Mouse (Mus musculus) midbrain, postnatal 0 days (tissue): ENCODE results near the gene 6430571L13Rik. TPM values are rescaled to one million over a fixed set of nuclear protein-coding genes. Genes with fewer than 3 reads are reported as not detected.
A peak's percentile ranks its signal among the peaks of the same experiment; 100 is the strongest.

Experiments used
- ATAC-seq: fragments of 200-750 bp; cut with Nextera tagmentation; 2 replicates; pipeline ENCODE4 v1.8.0; 2017; ENCODE audit warnings: moderate number of reproducible peaks, mild to moderate bottlenecking, moderate TSS enrichment, moderate library complexity; ENCODE audit not compliant: low FRiP score
- DNase-seq: peaks from one replicate; pipeline ENCODE4 v3.0.0-alpha.2; 2015; ENCODE audit warnings: low spot score
- H3K27ac ChIP-seq: fragments of 300-500 bp; sonication (generic); 2 replicates; pipeline ENCODE4 v1.5.1; 2014; ENCODE audit warnings: low read depth, mild to moderate bottlenecking, low read length, mixed read lengths
- H3K27me3 ChIP-seq: fragments of 300-500 bp; sonication (generic); 2 replicates; pipeline ENCODE4 v1.6.1; 2014; ENCODE audit warnings: low read length, control low read depth, mixed read lengths; ENCODE audit not compliant: insufficient read depth
- H3K36me3 ChIP-seq: fragments of 300-500 bp; sonication (generic); 2 replicates; pipeline ENCODE4 v1.6.1; 2014; ENCODE audit warnings: low read length, control low read depth, mixed read lengths; ENCODE audit not compliant: insufficient read depth
- H3K4me1 ChIP-seq: fragments of 300-500 bp; sonication (generic); 2 replicates; pipeline ENCODE4 v1.6.1; 2014; ENCODE audit warnings: mild to moderate bottlenecking, control low read depth, antibody characterized with exemption, low read length, mixed read lengths; ENCODE audit not compliant: insufficient read depth
- H3K4me2 ChIP-seq: fragments of 300-500 bp; sonication (generic); 2 replicates; pipeline ENCODE4 v1.6.1; 2014; ENCODE audit warnings: low read depth, mild to moderate bottlenecking, low read length, mixed read lengths; ENCODE audit not compliant: poor library complexity, severe bottlenecking
- H3K4me3 ChIP-seq: fragments of 300-500 bp; sonication (generic); 2 replicates; pipeline ENCODE4 v1.5.1; 2014; ENCODE audit warnings: low read depth, mild to moderate bottlenecking, low read length, moderate library complexity
- H3K9ac ChIP-seq: fragments of 300-500 bp; sonication (generic); replicated peaks from 2 replicates; pipeline ENCODE4 v1.6.1; 2014; ENCODE audit warnings: mild to moderate bottlenecking, low read length, moderate library complexity, mixed read lengths; ENCODE audit not compliant: poor library complexity, severe bottlenecking
- H3K9me3 ChIP-seq: fragments of 300-500 bp; sonication (generic); 2 replicates; pipeline ENCODE4 v1.6.1; 2016; ENCODE audit warnings: low read length, control low read depth
- CTCF ChIP-seq: IDR thresholded peaks from 2 replicates; pipeline ENCODE4 v1.5.1; 2016; ENCODE audit warnings: antibody characterized with exemption, mild to moderate bottlenecking
- WGBS: fragments of 180-500 bp; shearing (Covaris S2); extraction: QIAGEN DNeasy Blood & Tissue Kit; methylation state at CpG from one replicate; pipeline ENCODE4 v1.1.7; 2014; 5-methylcytosine and 5-hydroxymethylcytosine counted together
- polyA plus RNA-seq: library from polyadenylated mRNA; unstranded; fragments of >200 nt; fragmentation: Nextera tagmentation; extraction: Ambion mirVana; gene quantifications from 2 replicates; pipeline ENCODE4 v1.2.1, GENCODE M21; 2015
- total RNA-seq: library from RNA; depleted of rRNA; stranded (reverse); fragments of >200 nt; gene quantifications from 2 replicates; pipeline ENCODE4 v1.2.3, GENCODE M21; 2014

6430571L13Rik gene
- total and polyA plus RNA-seq, 2 experiments from 2014 or later, result 10.4 to 13.6 TPM

GRCm38 (mm10) chr9:107387708-107388107, 47.3 kb downstream of the 6430571L13Rik start:
- Histone ChIP-seq H3K9ac (no peak overlapping the region), H3K27me3 (peaks cover 2% of the 10 kb centered on the region; the same call in 1 of the 2 replicates), H3K4me1 (no peaks in the 10 kb centered on the region), H3K4me2 (no peak overlapping the region), H3K27ac (no peak overlapping the region), H3K4me3 (no peak overlapping the region), H3K9me3 (no peaks in the 10 kb centered on the region), H3K36me3 (no peaks in the 10 kb centered on the region)
- WGBS, result 96% methylated on average over 3 of the region's 3 CpGs
- DNase-seq (no peak), ATAC-seq (no peak)
- TF ChIP-seq CTCF, result no peak

GRCm38 (mm10) chr9:107388263-107388662, 47.9 kb downstream of the 6430571L13Rik start:
- Histone ChIP-seq H3K4me2 (no peak overlapping the region), H3K27ac (no peak overlapping the region), H3K9ac (no peak overlapping the region), H3K9me3 (no peaks in the 10 kb centered on the region), H3K27me3 (no peaks in the 10 kb centered on the region), H3K4me1 (no peaks in the 10 kb centered on the region), H3K36me3 (no peaks in the 10 kb centered on the region), H3K4me3 (no peak overlapping the region)
- no peak for ATAC-seq
- DNase-seq, result no peak
- 49% methylated on average over 2 of the region's 2 CpGs for WGBS
- TF ChIP-seq CTCF, result no peak

DNA sequence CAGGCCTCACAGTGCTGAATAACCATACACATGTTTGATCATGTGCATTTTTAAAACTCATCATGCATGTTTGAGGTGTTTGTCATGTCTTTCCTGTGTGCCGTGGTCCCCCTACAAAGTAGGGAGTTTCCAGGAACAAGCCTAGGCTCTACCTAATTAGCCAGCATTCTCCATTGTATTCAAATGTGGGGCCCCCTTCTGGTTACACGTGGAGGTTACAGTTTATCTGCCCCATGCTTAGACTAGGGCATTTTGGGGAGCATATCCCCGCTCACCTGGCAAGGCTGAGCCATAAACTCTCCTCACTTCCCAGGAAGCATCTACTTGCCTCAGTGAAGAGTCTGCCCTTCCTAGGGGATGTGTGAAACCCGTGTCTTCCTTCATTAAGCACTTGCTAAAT, 56.0 kb downstream of the 6430571L13Rik start:
- ATAC-seq, result no peak
- 33% methylated on average over 4 of the region's 4 CpGs for WGBS
- Histone ChIP-seq H3K4me2 (no peak overlapping the region), H3K36me3 (no peaks in the 10 kb centered on the region), H3K9ac (no peak overlapping the region), H3K27me3 (no peaks in the 10 kb centered on the region), H3K4me1 (peaks cover 3% of the 10 kb centered on the region; the same call in 1 of the 2 replicates), H3K9me3 (no peaks in the 10 kb centered on the region), H3K27ac (no peak overlapping the region), H3K4me3 (no peak overlapping the region)
- no peak for DNase-seq
- TF ChIP-seq CTCF, result peak; percentile 21

DNA sequence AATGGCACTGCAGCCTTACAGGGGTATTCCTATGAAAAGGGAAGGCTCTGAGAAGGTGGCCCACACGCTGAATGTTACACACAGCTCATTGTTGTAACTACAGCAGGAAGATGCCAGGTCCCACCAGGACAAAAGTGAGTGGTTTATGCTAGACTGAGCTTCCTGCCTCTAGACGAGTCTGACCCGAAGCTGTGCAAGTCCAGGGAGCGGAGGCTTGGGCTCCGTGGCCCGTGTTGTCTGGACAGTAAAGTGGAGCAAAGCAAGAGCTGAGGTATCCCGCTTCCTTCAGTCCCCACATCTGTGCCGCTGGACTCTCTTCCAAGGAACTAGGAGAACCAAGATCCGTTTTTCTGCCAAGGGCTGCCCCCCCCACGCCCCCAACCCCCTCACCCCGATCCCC, 58.6 kb downstream of the 6430571L13Rik start:
- H3K4me1 ChIP-seq, result peaks cover 23% of the 10 kb centered on the region
- 0 out of 2 replicates have a peak overlapping the region, but pooled peaks have one; percentile 88 for H3K9ac ChIP-seq
- ATAC-seq (no peak), DNase-seq (no peak)
- no peak overlapping the region for H3K27ac ChIP-seq
- no peaks in the 10 kb centered on the region for H3K9me3 ChIP-seq
- 30% methylated on average over 11 of the region's 11 CpGs for WGBS
- TF ChIP-seq CTCF, result no peak
- H3K4me2 ChIP-seq, result peak overlapping the region; percentile 94
- peak overlapping the region; percentile 67; the same call in 1 of the 2 replicates for H3K4me3 ChIP-seq
- H3K27me3 ChIP-seq, result no peaks in the 10 kb centered on the region
- no peaks in the 10 kb centered on the region for H3K36me3 ChIP-seq

DNA sequence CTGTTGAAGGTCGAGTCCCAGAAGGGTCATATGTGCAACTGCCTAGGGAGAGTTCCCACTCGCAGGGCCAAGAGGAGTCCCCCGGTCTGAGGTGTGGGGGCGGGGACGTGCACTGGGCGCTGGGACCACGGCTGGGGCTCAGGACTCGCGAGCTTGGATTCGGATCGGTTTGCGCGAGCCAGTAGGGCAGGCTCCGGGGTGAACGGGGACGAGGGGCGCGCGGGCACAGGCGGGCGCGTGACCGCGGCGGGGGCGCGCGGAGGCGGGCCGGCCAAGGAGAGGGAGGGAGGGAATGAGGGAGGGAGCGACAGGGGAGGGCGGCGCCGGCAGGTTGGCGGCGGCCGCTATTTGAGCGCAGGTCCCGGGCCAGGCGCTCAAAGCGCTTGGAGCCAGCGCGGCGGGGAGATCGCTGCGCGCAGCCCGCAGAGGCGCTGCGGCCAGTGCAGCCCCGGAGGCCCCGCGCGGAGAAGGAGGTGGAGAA, 59.1 kb downstream of the 6430571L13Rik start, which contains the start of gene Cacna2d2:
TSS of gene Cacna2d2 (plus strand) at position 122 of the 481 bp plus-strand sequence.
- H3K4me3 ChIP-seq, result peak within 1 kb of the TSS; percentile 67
- no peaks in the 10 kb centered on the region for H3K9me3 ChIP-seq
- no peaks in the 10 kb centered on the region for H3K36me3 ChIP-seq
- H3K27me3 ChIP-seq, result no peaks in the 10 kb centered on the region
- ATAC-seq, result peak; percentile 74
- peak; percentile 74 for DNase-seq
- WGBS, result under 1% methylated on average over 19 of the region's 54 CpGs
- H3K4me1 ChIP-seq, result peaks cover 23% of the 10 kb centered on the region
- TF ChIP-seq CTCF, result no peak
- peak within 1 kb of the TSS; percentile 62 for H3K27ac ChIP-seq
- peak within 1 kb of the TSS; percentile 88 for H3K9ac ChIP-seq
- H3K4me2 ChIP-seq, result peak within 1 kb of the TSS; percentile 94

- peaks cover 23% of the 10 kb centered on the region for H3K4me1 ChIP-seq
- no peak for DNase-seq
- peak; percentile 33; the same call in 1 of the 2 replicates for ATAC-seq
- no peak for TF ChIP-seq CTCF
- H3K9ac ChIP-seq, result peak overlapping the region; percentile 88
- under 1% methylated on average over 24 of the region's 45 CpGs for WGBS
- H3K4me3 ChIP-seq, result peak overlapping the region; percentile 67
- no peaks in the 10 kb centered on the region for H3K9me3 ChIP-seq
- no peaks in the 10 kb centered on the region for H3K27me3 ChIP-seq
- peak overlapping the region; percentile 94 for H3K4me2 ChIP-seq
- H3K27ac ChIP-seq, result peak overlapping the region; percentile 62
- no peaks in the 10 kb centered on the region for H3K36me3 ChIP-seq
Observed at GRCm38 (mm10) chr9:107400060-107400511, 59.7 kb downstream of the 6430571L13Rik start.
